Mouse (Mus musculus) CH12.LX (cell line): ENCODE measurements around the gene Exoc3l2. TPM values are rescaled to one million over a fixed set of nuclear protein-coding genes. Genes with fewer than 3 reads are reported as not detected.

ENCODE experiments used
- DNase-seq: peaks from one replicate; pipeline ENCODE4 v3.0.0-alpha.2; 2013; ENCODE audit errors: extremely low read depth
- H3K27ac ChIP-seq: 2 replicates; pipeline ENCODE4 v1.5.1; 2012; ENCODE audit warnings: low read depth, mild to moderate bottlenecking, control low read depth, moderate library complexity; ENCODE audit not compliant: insufficient read depth
- H3K27me3 ChIP-seq: replicated peaks from 2 replicates; pipeline ENCODE3; 2012; ENCODE audit warnings: inconsistent platforms
- H3K36me3 ChIP-seq, 2 experiments: replicated peaks in 1 of 2; 2 replicates each; pipeline versions ENCODE3 to v1.6.1; 2012; ENCODE audit warnings: inconsistent platforms in 1 of 2, low read length in 1 of 2, mild to moderate bottlenecking in 1 of 2, mixed read lengths in 1 of 2, moderate library complexity in 1 of 2; ENCODE audit not compliant: control insufficient read depth in 1 of 2, insufficient read depth in 1 of 2
- H3K4me1 ChIP-seq, 2 experiments: 2 replicates each; pipeline ENCODE4 v1.6.1; 2012; ENCODE audit warnings: inconsistent platforms in 1 of 2, moderate library complexity in 1 of 2; ENCODE audit not compliant: insufficient read depth in 2 of 2, control insufficient read depth in 1 of 2
- H3K4me2 ChIP-seq: 2 replicates; pipeline ENCODE4 v1.6.1; 2012; ENCODE audit warnings: low read depth, mild to moderate bottlenecking, control low read depth; ENCODE audit not compliant: poor library complexity, insufficient read depth, severe bottlenecking
- H3K4me3 ChIP-seq, 3 experiments: fragments of 150-350 bp in 1 of 3; sonication (generic) in 1 of 3; replicated peaks in 1 of 3; 2 replicates each; pipeline versions ENCODE3 to v1.5.1; 2011 to 2012; ENCODE audit warnings: low read depth in 2 of 3, low read length in 2 of 3, mild to moderate bottlenecking in 2 of 3, moderate library complexity in 2 of 3, control low read depth in 1 of 3, improper control_type of control experiment in 1 of 3, inconsistent platforms in 1 of 3, mixed read lengths in 1 of 3; ENCODE audit not compliant: poor library complexity in 1 of 3
- H3K79me2 ChIP-seq: replicated peaks from 2 replicates; pipeline ENCODE4 v1.6.1; 2012; ENCODE audit warnings: mild to moderate bottlenecking, moderate library complexity; ENCODE audit not compliant: control insufficient read depth, poor library complexity, insufficient read depth, severe bottlenecking; ENCODE audit errors: extremely low read depth
- H3K9ac ChIP-seq: 2 replicates; pipeline ENCODE4 v1.6.1; 2012; ENCODE audit warnings: low read depth, mild to moderate bottlenecking, control low read depth, moderate library complexity; ENCODE audit not compliant: insufficient read depth
- H3K9me3 ChIP-seq: replicated peaks from 2 replicates; pipeline ENCODE3; 2012; ENCODE audit warnings: low read length, inconsistent platforms, mixed read lengths
- CHD1 ChIP-seq: IDR thresholded peaks from 2 replicates; pipeline ENCODE4 v1.6.1; 2012; ENCODE audit warnings: low read depth, low read length, improper control_type of control experiment, inconsistent platforms
- CTCF ChIP-seq, 2 experiments: IDR thresholded peaks in 1 of 2; conservative IDR thresholded peaks in 1 of 2; 2 replicates each; pipeline ENCODE4 v1.5.1; 2011 to 2012; ENCODE audit warnings: low read depth in 2 of 2, low read length in 2 of 2, improper control_type of control experiment in 1 of 2, inconsistent platforms in 1 of 2, mild to moderate bottlenecking in 1 of 2, moderate library complexity in 1 of 2
- GABPA ChIP-seq: IDR thresholded peaks from 2 replicates; pipeline ENCODE4 v1.6.1; 2012; ENCODE audit warnings: low read depth, low read length, improper control_type of control experiment, inconsistent platforms; ENCODE audit not compliant: insufficient replicate concordance
- JUN ChIP-seq: IDR thresholded peaks from 2 replicates; pipeline ENCODE4 v1.6.1; 2011; ENCODE audit warnings: low read depth, mild to moderate bottlenecking, low read length, improper control_type of control experiment, moderate library complexity; ENCODE audit not compliant: insufficient read depth
- JUND ChIP-seq: conservative IDR thresholded peaks from 2 replicates; pipeline ENCODE4 v1.6.1; 2011; ENCODE audit warnings: low read depth, low read length, improper control_type of control experiment
- KAT2A ChIP-seq: IDR thresholded peaks from 2 replicates; pipeline ENCODE4 v1.6.1; 2012; ENCODE audit warnings: low read length, improper control_type of control experiment, inconsistent platforms; ENCODE audit not compliant: insufficient replicate concordance
- MAX ChIP-seq: IDR thresholded peaks from 2 replicates; pipeline ENCODE4 v1.6.1; 2011; ENCODE audit warnings: low read length, improper control_type of control experiment
- MEF2A ChIP-seq: IDR thresholded peaks from 2 replicates; pipeline ENCODE4 v1.6.1; 2014; ENCODE audit warnings: low read depth, mild to moderate bottlenecking, inconsistent platforms, low read length, improper control_type of control experiment, borderline replicate concordance
- NRF1 ChIP-seq: IDR thresholded peaks from 2 replicates; pipeline ENCODE4 v1.6.1; 2014; ENCODE audit warnings: low read depth, mild to moderate bottlenecking, inconsistent platforms, low read length, improper control_type of control experiment, moderate library complexity
- RAD21 ChIP-seq: IDR thresholded peaks from 2 replicates; pipeline ENCODE4 v1.6.1; 2011; ENCODE audit warnings: low read depth, mild to moderate bottlenecking, low read length, improper control_type of control experiment, moderate library complexity
- SIN3A ChIP-seq: IDR thresholded peaks from 2 replicates; pipeline ENCODE4 v1.6.1; 2012; ENCODE audit warnings: low read length, improper control_type of control experiment, inconsistent platforms
- USF1 ChIP-seq: IDR thresholded peaks from 2 replicates; pipeline ENCODE4 v1.6.1; 2014; ENCODE audit warnings: low read depth, mild to moderate bottlenecking, inconsistent platforms, low read length, improper control_type of control experiment
- ZNF384 ChIP-seq: IDR thresholded peaks from 2 replicates; pipeline ENCODE4 v1.6.1; 2012; ENCODE audit warnings: low read depth, low read length, improper control_type of control experiment, inconsistent platforms
- dilution Hi-C: fragments of 300-500 bp; cut with MboI; formaldehyde crosslinking; loops from 2 replicates; pipeline ENCODE4 v1.14.3; 2020; ENCODE audit warnings: low sequenced_read_pairs; ENCODE audit not compliant: extremely low pct_unique_long_range_greater_than_20kb, extremely low pct_ligation_motif_present
- in situ Hi-C: fragments of 300-500 bp; cut with MboI; formaldehyde crosslinking; loops from 3 replicates; pipeline ENCODE4 v1.14.3; 2019; ENCODE audit warnings: low sequenced_read_pairs, low pct_ligation_motif_present, low pct_unique_long_range_greater_than_20kb, mixed read lengths
- polyA plus RNA-seq: library from polyadenylated mRNA; unstranded; fragments of >175 nt; gene quantifications from 2 replicates; pipeline ENCODE4 v1.2.1, GENCODE M21; 2012; ENCODE audit warnings: low read depth; ENCODE audit not compliant: insufficient read length
- total RNA-seq, 2 experiments: library from RNA; depleted of rRNA; stranded (reverse); fragments of 300-350 nt in 1 of 2; fragments of >200 nt in 1 of 2; gene quantifications; 2 replicates each; pipeline ENCODE4 v1.2.3; 2012 to 2014

Gene Exoc3l2
- total and polyA plus RNA-seq, 3 experiments: 0.08 TPM; not detected in 2

GRCm38 (mm10) chr7:19520032-19520431 lies 56.9 kb downstream of the Exoc3l2 start:
- dilution Hi-C loops: no loop called here
- no peak for DNase-seq
- TF ChIP-seq MEF2A: no peak
- no peak for TF ChIP-seq JUN
- no peak for TF ChIP-seq MAX
- TF ChIP-seq GABPA: no peak
- Histone ChIP-seq H3K9ac (no peak overlapping the region), H3K27me3 (no peaks in the 10 kb centered on the region), H3K4me2 (no peak overlapping the region), H3K27ac (no peak overlapping the region), H3K36me3 (peaks cover 14 to 55% of the 10 kb centered on the region in 2 experiments), H3K4me3 (no peak overlapping the region), H3K4me1 (peaks cover 18 to 42% of the 10 kb centered on the region in 2 experiments), H3K9me3 (peaks cover 14% of the 10 kb centered on the region), H3K79me2 (no peaks in the 10 kb centered on the region)
- in situ Hi-C loops: no loop called here

- no peaks in the 10 kb centered on the region for H3K79me2 ChIP-seq
- TF ChIP-seq KAT2A (no peak), CHD1 (no peak), ZNF384 (no peak), CTCF (conservative IDR thresholded peaks at IDR 0.05 in 1 of 2, IDR thresholded peaks at IDR 0.05 in 1 of 2; ENCODE audit: low read depth in 2 of 2, low read length in 2 of 2) (no peak), RAD21 (no peak), JUND (no peak), USF1 (no peak), SIN3A (no peak), NRF1 (no peak)
- TF ChIP-seq, all 38 proteins: peak for 0
- H3K9ac ChIP-seq: no peak overlapping the region
- H3K27ac ChIP-seq: no peak overlapping the region
- peaks cover 14% of the 10 kb centered on the region for H3K9me3 ChIP-seq
- H3K36me3 ChIP-seq: peaks cover 14 to 53% of the 10 kb centered on the region in 2 experiments
- peaks cover 0 to 13% of the 10 kb centered on the region in 2 experiments; a peak in 3 of 4 replicates for H3K4me1 ChIP-seq
- in situ Hi-C loops: no loop called here
- dilution Hi-C loops: no loop called here
- no peak for DNase-seq
- H3K4me2 ChIP-seq: no peak overlapping the region
- no peak overlapping the region for H3K4me3 ChIP-seq
- H3K27me3 ChIP-seq: no peaks in the 10 kb centered on the region
These were observed 60.1 kb downstream of the Exoc3l2 start for GRCm38 (mm10) chr7:19523017-19523756.
